Mouse (Mus musculus) forebrain, embryonic 11.5 days (tissue): Measurements from ENCODE around the gene Mcpt8. TPM values are rescaled to one million over a fixed set of nuclear protein-coding genes. Genes with fewer than 3 reads are reported as not detected.
"Not testable (repeated sequence)": the region's sequence is repeated elsewhere in the genome, so short reads cannot be mapped to it uniquely, and the experiment has no call there.

ENCODE experiments used
- ATAC-seq: fragments of 200-750 bp; cut with Nextera tagmentation; replicated peaks from 2 replicates; pipeline ENCODE4 v1.8.0; 2017; ENCODE audit warnings: moderate TSS enrichment; ENCODE audit not compliant: low FRiP score
- DNase-seq: peaks from one replicate; pipeline ENCODE4 v3.0.0-alpha.2; 2017; ENCODE audit warnings: low spot score
- H3K27ac ChIP-seq: fragments of 300-500 bp; sonication (generic); 2 replicates; pipeline ENCODE4 v1.5.1; 2014; ENCODE audit warnings: low read depth, low read length
- H3K27me3 ChIP-seq: fragments of 300-500 bp; sonication (generic); 2 replicates; pipeline ENCODE4 v1.6.1; 2014; ENCODE audit warnings: mild to moderate bottlenecking, low read length, mixed read lengths; ENCODE audit not compliant: control insufficient read depth, insufficient read depth
- H3K36me3 ChIP-seq: fragments of 300-500 bp; sonication (generic); 2 replicates; pipeline ENCODE4 v1.6.1; 2014; ENCODE audit warnings: mild to moderate bottlenecking, low read length, moderate library complexity, mixed read lengths; ENCODE audit not compliant: control insufficient read depth, insufficient read depth
- H3K4me1 ChIP-seq: fragments of 300-500 bp; sonication (generic); replicated peaks from 2 replicates; pipeline ENCODE4 v1.6.1; 2014; ENCODE audit warnings: low read length, mixed read lengths; ENCODE audit not compliant: control insufficient read depth, insufficient read depth
- H3K4me2 ChIP-seq: fragments of 300-500 bp; sonication (generic); 2 replicates; pipeline ENCODE4 v1.6.1; 2014; ENCODE audit warnings: low read depth, mild to moderate bottlenecking, low read length, moderate library complexity, mixed read lengths; ENCODE audit not compliant: severe bottlenecking
- H3K4me3 ChIP-seq: fragments of 300-500 bp; sonication (generic); 2 replicates; pipeline ENCODE4 v1.5.1; 2014; ENCODE audit warnings: low read depth, low read length
- H3K9ac ChIP-seq: fragments of 300-500 bp; sonication (generic); 2 replicates; pipeline ENCODE4 v1.6.1; 2014; ENCODE audit warnings: low read length
- H3K9me3 ChIP-seq: fragments of 300-500 bp; sonication (generic); 2 replicates; pipeline ENCODE4 v1.6.1; 2016; ENCODE audit warnings: low read length, mixed read lengths; ENCODE audit not compliant: control insufficient read depth
- WGBS: fragments of 180-500 bp; shearing (Covaris S2); extraction: QIAGEN DNeasy Blood & Tissue Kit; methylation state at CpG from one replicate; pipeline ENCODE4 v1.1.7; 2014; 5-methylcytosine and 5-hydroxymethylcytosine counted together
- microRNA-seq: library from miRNA; unstranded; fragments of <30 nt; microRNA quantifications from one replicate; pipeline ENCODE4, GENCODE M21; 2016; ENCODE audit not compliant: insufficient number of aligned reads
- polyA plus RNA-seq: library from polyadenylated mRNA; unstranded; fragments of >200 nt; fragmentation: Nextera tagmentation; extraction: Ambion mirVana; gene quantifications from 2 replicates; pipeline ENCODE4 v1.2.1, GENCODE M21; 2014

Gene Mcpt8
- polyA plus RNA-seq, 1 experiment from 2014 or later, result not detected

DNA sequence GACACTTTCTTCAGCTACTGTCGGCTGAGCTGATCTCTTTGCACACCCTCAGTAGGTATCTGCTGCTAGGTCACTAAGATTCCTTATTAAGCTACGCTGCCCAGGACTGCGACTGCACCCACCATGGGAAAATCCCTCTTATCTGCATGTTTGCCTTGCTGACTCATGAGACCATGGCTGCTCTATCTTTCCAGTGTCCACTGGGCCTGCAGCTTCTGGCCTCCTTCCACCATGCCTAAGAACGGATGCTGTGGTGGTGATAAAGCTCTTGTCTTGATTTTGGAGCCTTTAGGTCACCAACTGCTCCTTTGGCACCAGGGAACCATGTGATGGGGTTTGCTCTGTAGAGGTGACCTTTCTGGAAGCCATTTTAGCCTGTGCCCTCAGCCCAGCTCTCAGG is 27.4 kb downstream of the Mcpt8 start:
- no peak overlapping the region for H3K9ac ChIP-seq
- no peaks in the 10 kb centered on the region for H3K36me3 ChIP-seq
- no peak overlapping the region for H3K27ac ChIP-seq
- no peak for DNase-seq
- no peaks in the 10 kb centered on the region for H3K27me3 ChIP-seq
- H3K4me2 ChIP-seq, result no peak overlapping the region
- H3K4me1 ChIP-seq, result no peaks in the 10 kb centered on the region
- 89% methylated on average over 4 of the region's 4 CpGs for WGBS
- H3K9me3 ChIP-seq, result no peaks in the 10 kb centered on the region
- no peak for ATAC-seq
- no peak overlapping the region for H3K4me3 ChIP-seq

DNA sequence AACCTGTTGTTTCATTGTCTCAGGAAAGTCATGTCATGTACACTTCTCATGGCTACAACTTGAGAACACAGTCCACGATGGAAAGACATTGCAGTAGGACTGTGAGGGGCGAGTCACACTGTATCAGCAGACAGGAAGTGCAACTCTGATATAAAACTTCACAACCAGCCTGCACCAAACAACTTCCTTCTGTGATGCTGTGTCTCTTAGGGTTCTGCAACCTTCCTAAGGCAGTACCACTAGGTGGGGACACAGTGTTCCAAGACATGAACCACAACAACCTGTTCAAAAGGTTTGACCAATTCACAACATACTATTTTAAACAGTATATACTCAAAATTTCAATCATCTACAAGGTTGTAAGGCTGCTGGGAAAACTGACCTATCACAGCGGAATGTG is 29.7 kb downstream of the Mcpt8 start:
- no peaks in the 10 kb centered on the region for H3K4me1 ChIP-seq
- DNase-seq (no peak), ATAC-seq (no peak)
- no peak overlapping the region for H3K9ac ChIP-seq
- no peaks in the 10 kb centered on the region for H3K27me3 ChIP-seq
- H3K4me2 ChIP-seq, result no peak overlapping the region
- no peaks in the 10 kb centered on the region for H3K36me3 ChIP-seq
- no peak overlapping the region for H3K4me3 ChIP-seq
- H3K27ac ChIP-seq, result no peak overlapping the region
- H3K9me3 ChIP-seq, result no peaks in the 10 kb centered on the region
- WGBS, result 86% methylated on average over 3 of the region's 3 CpGs

- not testable (repeated sequence) for H3K4me3 ChIP-seq, H3K4me2 ChIP-seq, H3K27me3 ChIP-seq, H3K4me1 ChIP-seq, DNase-seq, ATAC-seq, H3K9me3 ChIP-seq, H3K36me3 ChIP-seq, H3K9ac ChIP-seq, H3K27ac ChIP-seq
- 75% methylated on average over 1 of the region's 1 CpGs for WGBS
Measured at GRCm38 (mm10) chr14:56041792-56042191, 43.3 kb downstream of the Mcpt8 start, which contains the start of gene Mcpt2. Mcpt2 (plus strand) TSS chr14:56042041.

- Histone ChIP-seq H3K4me2 (no peak overlapping the region), H3K9me3 (no peaks in the 10 kb centered on the region), H3K4me1 (no peaks in the 10 kb centered on the region), H3K27ac (no peak overlapping the region), H3K27me3 (no peaks in the 10 kb centered on the region), H3K9ac (no peak overlapping the region), H3K36me3 (no peaks in the 10 kb centered on the region), H3K4me3 (no peak overlapping the region)
- 91% methylated on average over 2 of the region's 2 CpGs for WGBS
- ATAC-seq (no peak), DNase-seq (no peak)
Measured at GRCm38 (mm10) chr14:56034433-56034832, 50.6 kb downstream of the Mcpt8 start.

Small RNAs within 50 kb of the gene (microRNA-seq; reads per million reads assigned to microRNA genes)
- not detected for gene Mir6949

Other genes with a start within 250 kb of the Mcpt8 start
- gene Nynrin, start 231.3 kb downstream of the Mcpt8 start, polyA plus RNA-seq, result 20.2 and 20.3 TPM in 2 replicates
- 0.37 TPM in 1 of 2 replicates, not detected in the other for gene Cbln3, start 200.9 kb downstream of the Mcpt8 start, polyA plus RNA-seq
- gene Khnyn, start 200.3 kb downstream of the Mcpt8 start, polyA plus RNA-seq, result 13.6 and 14.9 TPM in 2 replicates
- 38.0 and 48.6 TPM in 2 replicates for gene Sdr39u1, start 185.0 kb downstream of the Mcpt8 start, polyA plus RNA-seq
- gene Cma1, start 140.6 kb downstream of the Mcpt8 start, polyA plus RNA-seq, result not detected in 2 replicates
- gene Cma2, start 134.3 kb downstream of the Mcpt8 start, polyA plus RNA-seq, result not detected in 2 replicates
- gene Mcpt1, start 67.3 kb downstream of the Mcpt8 start, polyA plus RNA-seq, result not detected in 2 replicates
- gene Mcpt9, start 54.8 kb downstream of the Mcpt8 start, polyA plus RNA-seq, result not detected in 2 replicates
- not detected in 2 replicates for gene Mcpt2, start 43.2 kb downstream of the Mcpt8 start, polyA plus RNA-seq
- gene Mcpt4, start 23.0 kb downstream of the Mcpt8 start, polyA plus RNA-seq, result not detected in 2 replicates
- not detected in 2 replicates for gene Ctsg, start 17.3 kb upstream of the Mcpt8 start, polyA plus RNA-seq
- not detected in 2 replicates for gene Gzme, start 35.4 kb upstream of the Mcpt8 start, polyA plus RNA-seq
- not detected in 2 replicates for gene Gzmd, start 47.3 kb upstream of the Mcpt8 start, polyA plus RNA-seq
- gene Gzmg, start 74.3 kb upstream of the Mcpt8 start, polyA plus RNA-seq, result not detected in 2 replicates
- not detected in 2 replicates for gene Gzmn, start 89.3 kb upstream of the Mcpt8 start, polyA plus RNA-seq
- gene Gzmf, start 126.1 kb upstream of the Mcpt8 start, polyA plus RNA-seq, result not detected in 2 replicates
- not detected in 2 replicates for gene Gzmc, start 149.4 kb upstream of the Mcpt8 start, polyA plus RNA-seq
- gene Gzmb, start 177.0 kb upstream of the Mcpt8 start, polyA plus RNA-seq, result not detected in 2 replicates